Mouse (Mus musculus) kidney, adult 9 months (tissue): ENCODE data around the gene Rpl29.

Experiments used
- DNase-seq: peaks from one replicate; pipeline ENCODE4 v3.0.0; 2022

Rpl29 gene

DNA sequence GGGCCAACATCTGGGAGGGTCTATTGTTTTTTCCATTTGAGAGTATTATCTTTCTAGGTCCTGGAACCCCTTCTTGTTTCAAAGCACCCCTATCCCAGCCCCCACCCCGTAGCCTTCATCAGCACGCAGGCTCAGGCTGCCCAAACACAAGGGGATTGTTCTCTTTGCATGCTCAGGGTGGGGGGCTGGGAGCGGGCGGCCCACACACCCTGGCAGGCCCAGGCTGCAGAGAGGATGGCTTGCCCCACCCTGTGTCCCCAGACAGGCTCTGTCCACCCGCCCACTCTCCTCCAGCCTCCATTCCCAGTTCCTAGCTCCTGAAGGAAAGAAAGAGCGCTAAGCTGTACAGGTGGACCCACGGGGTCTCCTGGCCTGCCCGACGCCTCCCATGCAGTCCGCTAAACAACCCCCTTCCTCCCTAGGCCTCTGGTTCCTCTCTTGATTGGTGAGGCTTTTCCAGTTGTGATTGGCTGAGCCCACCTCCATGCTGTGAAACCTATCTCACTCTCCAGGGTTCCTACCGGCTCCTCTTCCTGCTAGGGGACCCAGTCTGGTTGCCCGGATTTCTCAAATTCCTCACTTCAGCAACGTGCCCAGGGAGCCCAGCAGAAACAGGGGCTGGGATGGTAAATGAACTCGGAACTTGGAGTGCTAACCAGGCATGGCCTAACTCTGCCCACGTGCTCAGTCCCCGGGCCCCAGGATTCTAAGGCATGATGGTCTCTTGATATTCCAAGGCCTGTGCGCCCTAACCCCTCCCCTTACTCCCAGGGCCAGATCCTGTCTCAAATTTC, 25.8 kb downstream of the Rpl29 start:
- DNase-seq, result no peak

DNA sequence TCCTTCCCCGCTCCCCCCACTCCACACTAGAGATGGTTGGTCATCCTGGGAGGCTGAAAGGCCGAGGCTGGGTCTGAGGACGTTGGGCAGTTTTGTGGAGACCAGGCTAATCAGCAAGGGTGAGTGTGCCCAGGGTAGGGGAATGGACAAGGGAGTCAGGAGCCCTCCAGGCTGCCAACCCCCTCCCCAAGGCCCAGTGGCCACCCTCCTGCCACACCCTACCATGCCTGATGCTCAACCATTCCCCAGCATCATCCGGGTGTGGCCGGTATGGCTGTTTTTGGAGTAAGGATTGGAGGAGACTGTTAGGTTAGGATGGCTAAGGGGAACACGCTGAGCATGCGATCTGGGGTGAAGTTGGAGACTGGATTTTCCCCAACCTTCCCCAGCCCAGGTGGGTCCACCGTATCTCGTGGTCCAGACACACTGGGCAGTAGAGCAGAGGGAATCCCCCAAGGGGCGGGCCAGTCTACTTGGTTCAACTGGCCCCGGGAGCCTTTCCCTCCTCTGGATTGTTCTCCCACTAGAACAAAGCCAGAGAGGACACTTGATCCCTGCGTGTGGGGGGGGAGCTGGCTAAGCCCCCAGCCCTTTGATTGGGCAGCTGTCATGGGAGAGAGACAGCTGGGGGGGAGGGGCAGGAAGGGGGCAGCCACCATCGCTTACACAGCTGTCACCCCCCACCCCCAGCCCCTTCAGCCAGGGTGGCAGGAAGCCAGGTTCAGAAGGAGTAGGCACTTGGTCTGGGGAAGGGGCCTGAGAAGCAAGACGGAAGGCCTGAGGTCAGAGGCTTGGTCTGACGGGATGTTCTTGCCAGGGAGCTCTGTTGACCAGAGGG, 27.3 kb downstream of the Rpl29 start:
- DNase-seq, result no peak

DNA sequence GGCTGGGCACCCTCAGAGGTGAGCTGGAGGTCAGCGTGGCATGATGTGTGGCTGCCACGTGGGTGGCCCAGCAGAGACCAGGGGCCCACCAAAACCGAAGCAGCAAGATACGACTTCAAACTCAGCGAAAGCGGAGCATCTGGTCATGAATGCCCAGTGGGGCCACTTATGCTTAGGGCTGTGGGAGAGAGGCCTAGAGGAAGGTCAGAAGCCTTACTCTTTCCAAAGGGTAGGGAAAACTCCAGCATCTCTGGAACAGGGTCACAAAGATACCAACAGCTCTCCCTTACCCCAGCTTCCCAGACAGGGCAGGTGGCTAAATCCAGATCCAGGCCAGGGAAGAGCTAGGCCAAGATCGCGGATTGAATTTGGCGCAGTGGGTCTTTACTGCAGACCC, 27.9 kb downstream of the Rpl29 start:
- no peak for DNase-seq

DNA sequence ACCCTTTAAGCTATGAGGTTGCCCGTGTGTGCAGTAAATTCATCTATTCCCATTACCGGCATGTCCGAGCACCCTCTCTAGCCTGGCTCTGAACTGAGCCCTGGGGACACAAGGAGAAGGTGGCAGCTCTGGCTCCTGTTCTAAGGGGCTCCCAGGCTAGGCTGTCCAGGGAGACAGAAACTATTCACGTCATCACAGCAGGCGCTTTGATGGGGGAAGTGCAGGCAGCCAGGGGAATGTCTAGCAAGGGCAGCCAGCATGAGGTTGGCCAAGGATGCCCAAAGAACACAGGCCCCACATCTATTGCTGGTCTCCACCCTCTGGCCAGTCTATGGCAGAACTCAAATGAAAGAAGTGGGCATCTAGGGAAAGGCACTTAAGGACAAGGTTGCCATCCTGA, 28.7 kb downstream of the Rpl29 start:
- DNase-seq, result no peak

DNA sequence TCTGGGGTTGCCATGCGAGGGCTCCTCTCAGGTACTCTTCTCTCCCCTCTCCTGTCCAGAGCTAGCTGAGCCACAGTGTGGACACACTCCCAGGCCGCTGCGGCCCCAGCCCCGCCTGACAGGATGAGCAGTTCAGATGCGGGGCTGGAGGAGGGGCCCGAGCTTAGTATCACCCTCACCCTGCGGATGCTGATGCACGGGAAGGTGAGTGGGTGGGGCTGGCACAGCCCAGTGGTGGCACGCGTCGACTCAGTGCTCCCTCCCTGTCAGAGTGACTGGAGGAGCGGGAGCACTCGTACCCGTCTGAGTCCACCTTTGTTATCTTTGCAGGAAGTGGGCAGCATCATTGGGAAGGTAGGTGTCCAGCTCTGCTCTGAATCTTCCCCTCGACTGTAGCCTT, 30.7 kb downstream of the Rpl29 start:
- DNase-seq, result no peak

DNA sequence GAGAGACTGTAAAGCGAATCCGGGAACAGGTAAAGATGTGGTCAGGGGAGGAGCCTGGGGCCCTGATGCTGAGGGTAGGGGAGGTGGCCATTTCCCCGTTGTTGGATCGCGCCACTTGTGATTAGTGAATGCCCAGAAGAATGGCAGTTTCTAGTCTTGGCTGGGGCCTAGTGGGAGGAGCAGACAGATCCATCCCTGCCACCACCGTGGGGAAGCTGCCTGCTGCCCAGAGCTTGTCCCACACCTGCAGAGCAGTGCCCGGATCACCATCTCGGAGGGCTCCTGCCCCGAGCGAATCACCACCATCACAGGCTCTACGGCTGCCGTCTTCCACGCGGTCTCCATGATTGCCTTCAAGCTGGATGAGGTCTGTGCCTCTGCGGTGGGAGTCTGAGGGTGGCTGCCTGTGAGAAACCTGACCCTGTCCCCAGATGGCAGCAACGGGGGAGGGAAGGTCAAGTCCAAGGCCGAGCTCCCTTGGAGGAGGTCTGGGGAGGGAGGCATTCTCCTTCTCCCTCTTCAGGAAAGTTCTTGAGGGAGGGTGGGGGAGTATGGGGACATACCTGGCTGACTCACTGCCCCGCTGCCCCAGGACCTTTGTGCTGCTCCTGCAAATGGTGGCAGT, 31.3 kb downstream of the Rpl29 start:
- DNase-seq, result no peak

DNA sequence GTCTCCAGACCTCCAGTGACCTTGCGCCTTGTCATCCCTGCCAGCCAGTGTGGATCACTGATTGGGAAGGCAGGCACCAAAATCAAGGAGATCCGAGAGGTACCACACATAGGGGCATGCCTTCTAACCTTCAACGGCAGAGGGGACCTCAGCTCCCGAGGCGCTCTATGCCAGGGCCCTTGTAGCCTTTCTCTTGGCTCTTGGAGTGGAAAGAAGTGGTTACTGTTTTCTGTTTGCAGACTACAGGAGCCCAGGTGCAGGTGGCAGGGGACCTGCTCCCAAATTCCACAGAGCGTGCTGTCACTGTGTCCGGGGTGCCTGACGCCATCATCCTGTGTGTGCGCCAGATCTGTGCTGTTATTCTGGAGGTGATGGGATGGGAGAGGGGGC, 31.8 kb downstream of the Rpl29 start:
- DNase-seq, result no peak

DNA sequence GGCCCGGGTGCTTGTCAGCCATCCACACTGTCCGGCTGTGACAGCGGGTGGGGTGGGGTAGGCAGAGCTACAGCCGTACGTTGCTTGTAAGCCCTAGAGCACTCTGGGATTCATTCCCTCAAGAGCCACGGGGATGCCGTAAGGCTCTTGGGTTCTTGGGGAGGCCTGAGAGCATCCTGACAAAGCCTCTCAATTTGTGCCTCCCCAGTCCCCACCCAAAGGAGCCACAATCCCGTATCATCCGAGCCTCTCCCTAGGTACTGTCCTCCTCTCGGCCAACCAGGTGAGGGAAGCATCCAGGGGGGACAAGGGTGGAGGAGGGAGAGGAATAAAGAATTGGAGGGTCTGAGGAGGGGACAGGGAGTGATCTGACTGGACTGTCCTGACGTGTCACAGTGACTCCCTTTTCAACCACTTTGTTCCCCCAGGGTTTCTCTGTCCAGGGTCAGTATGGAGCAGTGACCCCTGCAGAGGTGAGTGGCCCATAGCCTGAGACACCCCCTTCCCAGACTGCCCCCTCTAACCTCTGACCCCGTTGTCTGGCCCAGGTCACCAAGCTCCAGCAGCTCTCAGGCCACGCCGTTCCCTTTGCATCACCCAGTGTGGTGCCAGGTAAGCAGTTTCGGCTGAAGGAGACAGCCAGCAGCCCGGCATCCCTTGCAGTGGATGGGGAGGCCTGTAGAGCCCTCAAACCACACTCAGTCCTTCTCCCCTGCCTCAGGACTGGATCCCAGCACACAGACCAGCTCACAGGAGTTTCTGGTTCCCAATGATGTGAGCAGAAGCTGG, 32.6 kb downstream of the Rpl29 start:
- no peak for DNase-seq

DNA sequence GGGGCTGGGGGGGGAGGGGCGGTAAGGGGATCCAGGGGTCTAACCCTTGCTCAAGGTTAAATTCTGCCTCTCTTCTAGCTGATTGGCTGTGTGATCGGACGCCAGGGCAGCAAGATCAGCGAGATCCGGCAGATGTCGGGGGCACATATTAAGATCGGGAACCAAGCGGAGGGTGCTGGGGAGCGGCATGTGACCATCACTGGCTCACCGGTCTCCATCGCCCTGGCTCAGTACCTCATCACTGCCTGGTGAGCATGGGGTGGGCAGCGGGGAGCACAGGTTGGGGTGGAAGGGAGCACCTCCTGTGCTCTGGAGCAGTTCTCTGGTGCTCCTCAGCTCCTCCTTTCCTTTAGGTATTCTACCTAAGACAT, 33.2 kb downstream of the Rpl29 start:
- no peak for DNase-seq

DNA sequence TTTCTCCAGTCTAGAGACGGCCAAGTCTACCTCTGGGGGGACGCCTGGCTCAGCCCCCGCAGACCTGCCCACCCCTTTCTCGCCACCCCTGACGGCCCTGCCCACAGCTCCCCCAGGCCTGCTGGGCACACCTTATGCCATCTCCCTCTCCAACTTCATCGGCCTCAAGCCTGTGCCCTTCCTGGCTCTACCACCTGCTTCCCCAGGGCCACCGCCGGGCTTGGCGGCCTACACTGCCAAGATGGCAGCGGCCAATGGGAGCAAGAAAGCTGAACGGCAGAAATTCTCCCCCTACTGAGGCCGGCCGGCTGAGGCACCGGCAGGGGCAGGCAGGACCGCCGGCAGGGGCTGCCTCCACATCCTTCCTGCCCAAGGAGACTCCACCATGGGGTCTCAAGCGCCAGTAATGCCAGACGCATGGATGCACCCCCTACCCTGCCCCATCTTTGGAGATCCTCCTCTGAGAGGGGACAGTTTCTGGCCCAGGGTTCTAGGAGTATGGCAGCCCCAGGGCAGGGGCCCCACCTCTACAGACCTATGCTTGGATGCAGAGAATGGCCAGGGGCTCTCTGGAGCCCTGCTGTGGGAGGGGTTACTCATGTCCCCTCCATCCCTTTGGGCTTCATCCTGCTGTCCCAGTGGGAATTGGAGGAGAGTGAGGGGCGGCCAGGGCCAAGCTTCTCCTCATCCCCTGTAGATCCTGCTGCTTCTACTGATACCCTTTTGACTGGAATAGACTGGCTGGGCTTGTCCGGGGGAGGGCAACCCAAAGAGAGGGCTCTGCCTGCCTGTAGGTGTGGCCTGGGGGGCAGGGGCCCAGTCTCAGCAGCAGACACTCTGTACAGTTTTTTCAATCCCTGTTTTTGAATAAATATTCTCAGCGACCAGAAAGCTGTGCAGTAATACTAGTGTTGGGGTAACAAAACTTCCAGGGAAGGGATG, 34.1 kb downstream of the Rpl29 start:
- DNase-seq, result peak; percentile 3

DNA sequence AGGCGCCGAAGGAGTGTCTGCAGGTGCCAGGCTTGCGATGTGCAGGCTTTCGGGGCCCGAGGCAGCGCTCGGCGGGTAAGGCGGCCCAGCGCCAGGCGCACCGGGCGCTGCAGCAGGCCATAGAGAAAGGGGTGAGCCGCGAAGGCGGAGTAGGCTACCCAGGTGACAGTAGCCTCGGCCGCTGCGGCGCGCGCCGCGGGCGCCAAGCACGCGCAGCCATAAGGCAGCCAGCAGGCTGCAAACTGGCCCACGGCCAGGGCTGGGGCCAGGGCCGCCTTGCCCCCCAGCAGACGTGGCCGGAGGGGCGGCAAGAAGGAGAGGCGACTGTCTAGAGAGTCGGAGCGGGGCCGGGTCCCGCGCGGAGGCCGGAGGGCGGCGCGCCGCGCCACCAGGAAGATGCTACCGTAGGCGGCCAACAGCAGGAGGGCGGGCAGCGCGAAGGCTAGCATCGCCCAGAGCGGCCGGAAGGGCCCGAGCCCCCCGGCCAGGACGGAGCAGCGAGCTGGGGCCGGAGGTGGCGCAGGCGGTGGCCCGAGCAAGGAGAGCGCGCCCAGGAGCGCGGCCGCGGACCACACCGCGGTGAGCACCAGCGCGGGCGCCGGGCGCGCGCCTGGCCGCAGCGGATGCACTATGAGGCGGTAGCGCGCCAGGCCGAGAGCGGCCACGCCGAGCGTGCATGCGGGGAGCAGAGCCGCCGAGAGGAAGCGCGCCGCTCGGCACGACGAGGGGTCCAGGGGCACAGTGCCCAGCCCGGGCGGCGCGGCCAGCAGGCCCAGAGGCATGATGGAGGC, 35.7 kb downstream of the Rpl29 start:
- DNase-seq, result peak; percentile 45

DNA sequence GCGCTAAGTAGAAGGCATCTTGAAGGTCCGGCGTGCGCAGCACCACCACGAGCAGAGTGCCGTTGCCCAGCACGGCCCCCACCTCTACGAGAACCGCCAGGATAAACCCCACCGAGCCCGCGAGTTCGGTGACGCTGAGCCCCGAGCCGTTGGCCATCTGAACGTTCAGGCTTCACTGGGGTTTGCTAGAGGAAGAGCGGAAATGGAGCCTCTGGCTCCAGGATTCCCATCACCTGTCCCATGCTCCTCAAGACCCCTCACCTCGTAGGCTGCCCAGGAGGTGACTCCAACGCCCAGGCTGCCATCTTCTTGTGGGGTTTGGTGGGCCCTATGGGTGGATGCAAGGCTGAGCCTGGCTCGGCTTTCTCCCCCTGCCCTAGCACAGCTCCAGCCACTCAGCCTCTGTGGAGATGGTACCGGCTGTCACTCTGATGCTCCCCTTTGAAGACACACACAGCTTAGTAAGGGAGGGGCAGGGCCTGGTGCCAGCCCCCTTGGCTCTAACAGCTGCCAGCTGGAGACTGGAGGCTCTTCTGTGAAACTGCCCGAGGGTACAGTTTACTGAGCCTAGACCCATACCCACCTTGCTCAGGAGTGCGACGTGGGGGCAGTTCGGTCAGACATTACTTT, 36.4 kb downstream of the Rpl29 start, which contains the start of gene Gpr62:
Gene Gpr62, minus strand, starts transcription at position 368 of the 630 bp plus-strand sequence.
- no peak for DNase-seq

DNA sequence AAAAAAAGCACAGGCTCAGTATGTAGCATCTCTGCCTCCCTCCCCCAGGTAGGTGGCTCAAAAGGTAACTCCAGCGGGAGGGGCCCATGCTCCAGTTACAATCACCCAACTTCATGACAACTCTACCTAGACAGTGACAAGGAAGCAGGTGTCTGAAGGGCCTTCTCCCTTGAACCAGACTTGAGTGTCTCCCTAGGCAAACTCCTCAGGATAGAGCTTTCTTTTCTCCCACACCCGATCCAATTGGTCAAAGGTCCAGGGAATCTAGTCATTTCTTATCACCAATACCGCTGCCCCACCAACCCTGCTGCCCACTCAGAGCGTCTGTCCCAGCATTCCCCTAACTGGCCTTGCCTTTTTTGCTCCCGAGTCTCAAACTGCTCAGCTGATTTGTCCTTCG, 37.5 kb downstream of the Rpl29 start:
- DNase-seq, result peak; percentile 1

DNA sequence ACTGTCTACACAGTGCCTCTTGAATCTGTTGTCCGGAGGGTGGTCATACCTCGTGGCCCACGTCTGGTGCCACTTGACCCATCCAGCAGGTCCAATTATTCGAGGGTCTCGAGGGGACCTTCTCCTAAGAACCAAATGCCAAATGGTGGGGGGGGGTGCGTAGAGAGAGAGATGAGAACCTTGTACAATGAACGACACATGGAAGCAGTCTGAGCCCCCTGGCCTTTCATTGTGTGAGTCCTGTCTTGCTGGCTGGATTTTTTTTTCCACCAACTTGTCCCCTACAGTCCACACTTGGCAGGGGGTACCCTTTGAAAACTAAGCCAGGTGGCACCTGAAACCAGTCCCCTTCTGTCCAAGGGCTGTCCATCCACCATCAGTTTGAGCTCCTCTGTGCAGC, 38.5 kb downstream of the Rpl29 start:
- peak; percentile 0 for DNase-seq

DNA sequence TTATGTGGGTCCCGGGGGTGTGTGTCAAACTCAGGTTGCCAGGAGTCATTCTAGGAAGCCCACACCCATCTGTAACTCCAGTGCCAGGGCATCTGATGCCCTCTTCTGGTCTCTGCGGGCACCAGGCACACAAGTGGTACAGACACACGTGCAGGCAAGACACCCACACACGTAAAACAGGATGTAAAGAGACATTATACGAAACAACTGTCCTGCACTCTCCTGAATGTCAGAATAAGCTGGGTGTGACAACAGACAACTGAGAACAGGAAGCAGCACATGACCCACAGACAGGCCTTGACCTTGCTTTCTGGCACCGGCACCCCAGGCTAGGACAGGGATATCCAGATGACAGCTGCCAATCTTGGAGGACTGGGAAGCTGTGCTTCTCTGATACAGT, 40.1 kb downstream of the Rpl29 start:
- DNase-seq, result no peak

DNA sequence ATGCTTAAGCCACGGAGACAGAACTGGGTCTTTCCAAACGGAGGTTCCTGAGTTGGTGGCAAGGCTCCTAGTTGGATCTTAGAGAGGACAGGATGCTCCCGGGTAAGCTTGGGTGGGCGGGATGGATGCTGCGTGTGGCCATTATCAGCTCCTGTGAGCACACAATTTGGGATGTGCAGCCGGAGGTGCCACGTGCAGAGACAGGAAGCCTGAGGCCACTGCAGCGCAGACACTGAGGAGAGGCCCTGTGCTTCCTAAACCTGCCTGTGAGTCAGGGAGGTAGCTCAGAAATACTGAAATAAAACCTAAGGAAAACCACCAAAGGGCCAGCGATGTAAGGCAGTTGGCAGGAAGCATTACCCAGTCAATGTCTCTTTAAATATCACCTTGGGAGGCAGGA, 40.5 kb downstream of the Rpl29 start:
- no peak for DNase-seq

DNA sequence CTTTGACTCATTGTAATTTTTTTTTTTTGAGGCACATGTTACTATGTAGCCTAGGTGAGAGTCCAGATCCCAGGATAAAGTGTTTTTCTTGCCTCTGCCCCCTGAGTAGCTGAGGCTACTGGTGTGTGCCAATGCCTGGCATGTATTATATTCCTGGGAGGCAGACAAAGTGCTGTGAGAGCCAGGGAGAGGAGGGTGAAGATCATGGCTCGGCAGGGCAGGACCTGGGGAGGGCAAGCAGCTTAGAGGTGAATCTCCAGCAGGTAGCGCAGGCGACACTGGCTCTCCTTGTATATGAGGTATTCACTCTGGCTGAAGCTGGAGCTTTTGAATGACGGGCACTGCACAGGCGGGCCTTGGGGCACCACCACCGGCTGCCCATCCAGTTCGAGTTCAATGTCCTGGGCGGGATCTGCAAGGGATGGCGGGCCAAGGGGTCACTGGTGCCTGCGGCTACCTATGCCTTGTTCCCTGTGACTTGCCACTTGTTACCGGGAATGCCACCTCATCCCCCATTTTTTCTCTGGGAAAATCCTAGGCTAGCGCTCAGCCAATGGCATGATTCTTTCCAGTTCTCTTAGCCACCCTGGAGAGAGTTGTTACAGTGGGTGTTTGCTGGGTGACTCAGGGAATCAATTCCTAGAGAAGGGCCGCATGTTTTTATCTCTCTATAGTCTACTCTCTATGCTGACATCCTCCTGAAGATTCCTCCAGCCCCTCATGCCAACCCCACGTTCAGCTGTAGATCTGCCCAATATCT, 41.9 kb downstream of the Rpl29 start:
- peak; percentile 65 for DNase-seq

DNA sequence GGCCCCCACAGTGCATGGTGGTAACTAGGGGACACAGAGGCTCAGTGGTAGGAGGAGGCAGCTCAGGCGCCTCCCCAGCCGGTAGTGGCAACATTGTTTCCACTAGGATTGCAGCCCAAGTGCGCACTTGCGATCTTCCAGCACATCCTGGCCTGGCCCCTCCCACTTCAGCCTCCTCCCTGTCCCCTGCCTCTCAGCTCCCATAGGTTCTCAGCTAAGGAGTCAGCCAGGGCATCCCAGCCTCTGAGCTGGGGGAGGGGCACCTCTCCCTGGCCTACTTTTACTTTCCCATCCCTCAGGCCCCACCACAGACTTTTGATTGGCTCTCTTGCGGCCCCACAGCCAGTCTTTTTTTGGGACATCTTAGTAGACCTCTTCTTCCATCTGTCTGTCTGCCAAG, 42.6 kb downstream of the Rpl29 start:
- DNase-seq, result peak; percentile 75

DNA sequence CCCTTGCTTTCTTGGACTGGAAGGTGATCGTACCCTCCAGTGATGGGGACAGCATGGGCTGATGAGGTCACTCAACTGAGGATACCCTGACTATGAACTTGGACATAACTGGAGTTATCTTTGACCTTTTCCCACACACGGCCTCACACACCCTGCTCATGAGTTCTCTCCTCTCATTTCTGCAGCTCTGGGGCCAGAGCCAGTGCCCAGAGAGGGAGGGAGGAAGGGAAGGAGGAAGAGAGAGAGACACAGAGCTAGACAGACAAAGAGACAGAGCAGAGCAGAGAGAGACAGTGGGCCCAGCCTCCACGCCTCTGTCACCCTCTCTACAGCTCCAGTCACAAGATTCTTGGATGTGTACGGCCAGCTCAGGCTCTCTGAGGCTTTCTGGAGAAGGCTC, 43.1 kb downstream of the Rpl29 start:
- DNase-seq, result peak; percentile 51
